Mouse (Mus musculus) liver, embryonic 14.5 days (tissue): ENCODE results near the gene Midn. TPM values are rescaled to one million over a fixed set of nuclear protein-coding genes. Genes with fewer than 3 reads are reported as not detected.

Experiments used
- ATAC-seq: fragments of 200-750 bp; cut with Nextera tagmentation; 2 replicates; pipeline ENCODE4 v1.8.0; 2017; ENCODE audit warnings: moderate number of reproducible peaks, mild to moderate bottlenecking, moderate library complexity; ENCODE audit not compliant: insufficient read depth
- DNase-seq, 3 experiments: peaks; one replicate each; pipeline ENCODE4 v3.0.0-alpha.2; 2012 to 2013; ENCODE audit warnings: low read depth in 3 of 3, low spot score in 3 of 3
- H3K27ac ChIP-seq: fragments of 300-500 bp; sonication (generic); 2 replicates; pipeline ENCODE4 v1.5.1; 2014; ENCODE audit warnings: moderate library complexity, mild to moderate bottlenecking, control low read depth, inconsistent platforms
- H3K27me3 ChIP-seq: fragments of 300-500 bp; sonication (generic); 2 replicates; pipeline ENCODE4 v1.6.1; 2014; ENCODE audit warnings: mild to moderate bottlenecking, low read length, moderate library complexity; ENCODE audit not compliant: control insufficient read depth, insufficient read depth
- H3K36me3 ChIP-seq: fragments of 300-500 bp; sonication (generic); replicated peaks from 2 replicates; pipeline ENCODE4 v1.6.1; 2014; ENCODE audit warnings: low read depth; ENCODE audit not compliant: control insufficient read depth, insufficient read depth
- H3K4me1 ChIP-seq, 2 experiments: fragments of 200-500 bp in 1 of 2; fragments of 300-500 bp in 1 of 2; sonication (generic) in 1 of 2; replicated peaks; 2 replicates each; pipeline ENCODE4 v1.6.1; 2012 to 2014; ENCODE audit warnings: antibody characterized with exemption in 1 of 2, inconsistent platforms in 1 of 2, low read length in 1 of 2; ENCODE audit not compliant: control insufficient read depth in 2 of 2, insufficient read depth in 2 of 2
- H3K4me2 ChIP-seq: fragments of 300-500 bp; sonication (generic); 2 replicates; pipeline ENCODE4 v1.6.1; 2014; ENCODE audit warnings: low read depth, mild to moderate bottlenecking, control low read depth, moderate library complexity
- H3K4me3 ChIP-seq, 2 experiments: fragments of 200-500 bp in 1 of 2; fragments of 300-500 bp in 1 of 2; sonication (generic) in 1 of 2; 2 replicates each; pipeline ENCODE4 v1.5.1; 2012 to 2014; ENCODE audit warnings: low read depth in 2 of 2, low read length in 2 of 2, mild to moderate bottlenecking in 2 of 2, control low read depth in 1 of 2, inconsistent platforms in 1 of 2, moderate library complexity in 1 of 2; ENCODE audit not compliant: insufficient read depth in 1 of 2
- H3K9ac ChIP-seq: fragments of 300-500 bp; sonication (generic); replicated peaks from 2 replicates; pipeline ENCODE4 v1.6.1; 2014; ENCODE audit warnings: mild to moderate bottlenecking, control low read depth, moderate library complexity
- H3K9me3 ChIP-seq: fragments of 300-500 bp; sonication (generic); 2 replicates; pipeline ENCODE4 v1.6.1; 2016; ENCODE audit warnings: low read length, mixed read lengths; ENCODE audit not compliant: control insufficient read depth
- CTCF ChIP-seq: IDR thresholded peaks from 2 replicates; pipeline ENCODE4 v1.5.1; 2016; ENCODE audit warnings: antibody characterized with exemption, low read depth, control low read depth
- EP300 ChIP-seq: IDR thresholded peaks from 2 replicates; pipeline ENCODE4 v1.6.1; 2016; ENCODE audit warnings: antibody characterized with exemption, low read depth
- WGBS: fragments of 180-500 bp; shearing (Covaris S2); extraction: QIAGEN DNeasy Blood & Tissue Kit; methylation state at CpG from one replicate; pipeline ENCODE4 v1.1.7; 2014; ENCODE audit not compliant: insufficient replicate concordance; 5-methylcytosine and 5-hydroxymethylcytosine counted together
- polyA plus RNA-seq, 2 experiments: library from polyadenylated mRNA; depleted of rRNA in 1 of 2; stranded (reverse) in 1 of 2; unstranded in 1 of 2; fragments of >200 nt; fragmentation: Nextera tagmentation in 1 of 2; extraction: Ambion mirVana in 1 of 2; gene quantifications; 2 replicates each; pipeline versions ENCODE4 v1.2.1 to v1.2.3; 2012 to 2014

Gene Midn
- polyA plus RNA-seq, 2 experiments: 5.1 to 9.1 TPM

DNA sequence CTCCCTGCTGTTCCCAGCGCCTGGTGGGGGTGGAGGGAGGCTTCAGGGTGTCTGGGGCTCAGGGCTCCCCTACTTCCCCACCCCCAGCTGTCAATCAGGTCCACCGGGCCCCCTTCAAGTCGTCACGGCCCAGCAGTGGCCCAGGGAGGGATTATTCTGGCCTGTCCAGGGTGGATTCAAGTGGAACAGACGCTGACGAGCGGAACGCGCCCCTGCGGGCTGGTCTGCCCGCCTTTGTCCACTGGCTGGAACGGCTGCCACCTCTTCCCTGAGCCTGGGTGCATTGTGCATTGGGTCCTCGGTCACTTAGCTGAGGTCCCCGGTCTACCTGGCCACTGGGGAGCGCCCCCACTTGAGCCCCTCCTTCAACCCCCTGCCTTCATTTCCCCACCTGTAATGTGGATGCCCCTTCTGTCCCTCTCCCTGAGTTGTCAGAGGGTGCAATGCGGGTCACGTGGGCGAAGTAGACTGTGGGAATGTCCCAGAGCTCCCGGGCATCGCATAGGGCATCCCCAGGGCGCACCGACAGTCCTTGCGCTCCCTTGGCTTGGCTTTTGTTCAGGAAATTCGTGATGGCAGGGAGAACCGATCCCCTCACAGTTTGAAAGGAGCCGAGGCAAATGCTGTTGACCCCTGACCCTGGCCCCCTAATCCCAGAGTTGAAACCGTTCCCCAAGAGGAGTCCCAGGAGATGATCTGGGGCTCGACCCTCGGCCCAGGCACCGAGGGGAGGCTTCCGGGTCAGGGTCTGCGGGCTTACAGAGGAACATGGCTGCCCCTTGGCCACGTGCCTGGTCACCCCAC lies 48.9 kb downstream of the Midn start:
- Histone ChIP-seq H3K36me3 (no peaks in the 10 kb centered on the region), H3K4me3 (no peak overlapping the region), H3K9ac (no peak overlapping the region), H3K27ac (no peak overlapping the region), H3K4me1 (peaks cover 0 to 2% of the 10 kb centered on the region in 2 experiments; a peak in 1 of 4 replicates), H3K27me3 (peaks cover 6% of the 10 kb centered on the region), H3K4me2 (no peak overlapping the region), H3K9me3 (no peaks in the 10 kb centered on the region)
- WGBS: 70% methylated on average over 33 of the region's 33 CpGs
- no peak for ATAC-seq
- TF ChIP-seq CTCF (no peak), EP300 (no peak)
- DNase-seq: no peak

DNA sequence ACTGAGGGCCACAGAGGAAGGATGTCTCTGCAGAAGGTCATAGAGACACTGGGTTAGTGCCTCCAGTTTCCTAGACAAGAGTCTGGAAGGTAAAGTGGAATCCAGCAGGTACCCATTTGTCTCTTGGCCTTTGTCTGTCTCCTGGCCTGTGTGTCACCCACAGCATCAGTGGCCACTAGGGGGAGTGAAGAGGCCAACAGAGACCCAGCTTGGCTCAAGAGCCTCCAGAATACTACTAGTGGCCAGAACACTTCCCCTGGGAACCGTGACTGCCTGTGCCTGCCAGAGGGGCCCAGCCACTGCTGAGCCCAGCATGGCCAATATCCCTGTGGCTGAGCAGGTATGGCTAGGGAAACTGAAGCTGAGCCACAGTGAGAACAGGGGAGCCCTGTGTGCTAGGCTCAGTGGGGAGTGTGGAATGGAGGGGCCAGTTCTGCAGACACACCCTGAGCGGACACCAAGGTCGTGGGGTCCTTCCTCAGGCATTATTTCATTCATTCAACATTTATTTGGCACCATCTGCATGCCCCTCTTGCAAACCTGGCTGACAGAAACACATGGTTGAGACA lies 51.5 kb downstream of the Midn start:
- ATAC-seq (peak; percentile 65), DNase-seq (peak; percentile 60 to 64 (median 64))
- Histone ChIP-seq H3K36me3 (no peaks in the 10 kb centered on the region), H3K4me1 (no peaks in the 10 kb centered on the region), H3K4me2 (no peak overlapping the region), H3K27me3 (no peaks in the 10 kb centered on the region; the same call in 1 of the 2 replicates), H3K4me3 (no peak overlapping the region), H3K9ac (no peak overlapping the region), H3K27ac (no peak overlapping the region), H3K9me3 (no peaks in the 10 kb centered on the region)
- WGBS: 44% methylated on average over 3 of the region's 3 CpGs
- TF ChIP-seq EP300 (no peak), CTCF (peak; percentile 96)

DNA sequence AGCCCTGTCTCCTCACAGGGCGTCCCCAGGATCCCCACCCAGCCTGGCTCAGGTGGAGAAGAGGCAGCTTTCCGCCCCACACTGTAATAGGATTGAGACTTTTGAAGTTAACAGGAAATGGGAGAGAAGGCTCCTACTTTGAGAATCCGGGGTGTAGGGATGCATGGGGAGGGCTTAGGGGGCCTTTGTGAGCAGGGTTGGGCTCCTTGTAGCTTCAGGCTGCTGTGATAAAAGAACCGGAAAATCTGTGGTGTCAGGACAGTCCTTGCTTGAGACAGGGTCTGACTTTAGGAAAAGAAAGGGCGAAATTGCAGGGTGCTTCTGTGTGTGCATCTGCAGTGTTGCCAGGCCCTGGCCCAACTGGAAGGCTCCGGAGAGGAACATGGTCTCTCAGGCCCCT lies 52.4 kb downstream of the Midn start:
- 56% methylated on average over 6 of the region's 6 CpGs for WGBS
- Histone ChIP-seq H3K4me1 (no peaks in the 10 kb centered on the region), H3K27me3 (no peaks in the 10 kb centered on the region), H3K9ac (no peak overlapping the region), H3K36me3 (no peaks in the 10 kb centered on the region), H3K9me3 (no peaks in the 10 kb centered on the region), H3K4me2 (no peak overlapping the region), H3K27ac (no peak overlapping the region), H3K4me3 (no peak overlapping the region)
- TF ChIP-seq CTCF: no peak
- TF ChIP-seq EP300: no peak
- no peak for DNase-seq
- ATAC-seq: no peak

DNA sequence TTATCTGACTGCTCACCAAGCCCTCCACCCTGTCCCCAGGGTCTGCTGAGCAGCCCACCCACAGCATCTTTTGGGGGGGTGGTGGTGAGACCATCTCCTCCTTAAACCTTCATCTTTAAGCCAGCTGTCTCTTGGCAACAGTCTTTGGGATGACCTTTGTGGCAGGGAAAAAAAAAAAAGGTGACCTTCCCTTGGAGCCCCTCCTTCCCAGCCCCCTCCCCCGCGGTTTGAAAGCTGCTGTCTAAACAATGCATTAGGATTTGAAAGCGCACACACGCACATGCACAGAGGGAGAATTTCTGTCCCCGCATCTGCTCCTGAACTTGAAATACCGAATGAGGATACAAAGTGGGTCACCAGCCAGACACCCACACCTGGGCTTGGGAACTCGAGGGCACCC lies 56.0 kb downstream of the Midn start:
- H3K9me3 ChIP-seq: no peaks in the 10 kb centered on the region
- WGBS: 40% methylated on average over 7 of the region's 7 CpGs
- TF ChIP-seq EP300: no peak
- TF ChIP-seq CTCF: no peak
- H3K27ac ChIP-seq: no peak overlapping the region
- ATAC-seq (no peak), DNase-seq (no peak)
- H3K27me3 ChIP-seq: no peaks in the 10 kb centered on the region
- H3K4me2 ChIP-seq: no peak overlapping the region
- H3K9ac ChIP-seq: no peak overlapping the region
- H3K4me3 ChIP-seq: no peak overlapping the region
- no peaks in the 10 kb centered on the region for H3K36me3 ChIP-seq
- no peaks in the 10 kb centered on the region for H3K4me1 ChIP-seq

DNA sequence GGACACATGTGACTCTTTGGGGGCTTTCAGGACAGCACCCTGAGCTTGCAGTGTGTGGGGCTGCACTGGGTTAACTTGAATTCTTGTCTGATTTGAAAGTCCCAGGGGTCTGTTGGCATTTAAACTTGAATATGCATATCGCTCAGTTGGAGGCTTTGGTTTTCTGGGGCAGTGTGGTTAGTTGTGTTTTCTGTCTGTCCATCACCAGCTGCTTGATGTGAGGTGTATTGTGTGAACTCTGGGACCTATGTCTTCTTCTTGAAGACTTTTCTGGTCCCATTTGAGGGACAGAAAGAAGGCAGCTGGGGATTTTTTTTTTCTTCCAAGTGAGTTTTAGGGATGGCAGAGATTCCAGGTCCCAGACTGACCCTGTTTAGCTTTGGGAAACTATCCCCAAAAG lies 59.1 kb downstream of the Midn start:
- no peak for DNase-seq

More for the DNA sequence above, 59.1 kb downstream of the Midn start:
- 67% methylated on average over 1 of the region's 1 CpGs for WGBS
- no peak for ATAC-seq
- Histone ChIP-seq H3K27ac (no peak overlapping the region), H3K4me2 (no peak overlapping the region), H3K9ac (no peak overlapping the region), H3K4me3 (no peak overlapping the region), H3K4me1 (no peaks in the 10 kb centered on the region), H3K27me3 (no peaks in the 10 kb centered on the region), H3K9me3 (no peaks in the 10 kb centered on the region), H3K36me3 (no peaks in the 10 kb centered on the region)
- TF ChIP-seq CTCF (no peak), EP300 (no peak)
